8 mouse cellular contexts compared by ENCODE assay signal in the genomic region with DNA sequence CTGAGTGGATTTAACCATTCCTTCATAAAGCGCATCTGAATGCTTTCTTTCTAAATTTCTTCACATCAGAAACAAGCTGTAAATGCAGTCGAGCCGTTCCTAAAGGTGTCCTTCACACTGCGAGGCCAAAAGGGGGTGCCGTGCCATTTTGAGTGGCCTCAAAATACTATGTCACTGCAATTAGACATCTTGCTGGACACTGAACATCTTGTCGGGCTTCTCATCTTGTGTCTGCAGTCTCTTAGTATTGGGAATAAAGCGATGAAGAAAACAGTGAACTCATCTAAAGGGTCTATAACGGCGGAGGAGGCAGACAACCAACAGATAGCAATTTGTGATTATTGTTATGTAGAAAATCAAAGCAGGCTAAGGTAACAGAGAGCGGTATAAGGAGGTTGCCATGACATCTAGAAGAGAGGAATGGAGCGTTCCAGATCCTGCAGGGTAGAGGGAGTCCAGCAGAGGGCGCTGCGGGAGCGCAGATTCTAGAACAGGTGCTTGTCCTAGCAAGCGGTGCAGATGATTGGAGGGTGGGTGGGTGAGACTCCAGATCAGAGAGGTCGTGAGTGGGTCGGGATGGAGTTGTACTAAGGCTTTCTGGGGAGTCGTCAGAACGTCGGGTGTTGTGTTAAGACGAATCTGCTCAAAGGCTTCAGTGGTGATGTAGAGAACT. TPM values are rescaled to one million over a fixed set of nuclear protein-coding genes. Genes with fewer than 3 reads are reported as not detected.
DNase-seq lines count a peak whose midpoint lies in the region; ATAC-seq and TF ChIP-seq lines count a peak whose summit lies in the region.

No protein-coding gene starts in this region.

- TF ChIP-seq POLR2A in bone marrow macrophage, adult 2 months (IDR thresholded peaks at IDR 0.05; ENCODE audit: borderline replicate concordance, low read depth, low read length): no peak

- no peak overlapping the region for H3K27ac ChIP-seq in bone marrow macrophage, adult 2 months (ENCODE audit: insufficient read depth, low read depth, low read length)
- no peak overlapping the region for H3K27ac ChIP-seq in forebrain, embryonic 10.5 days
- H3K27ac ChIP-seq in layer of hippocampus, adult 2 months: peak overlapping the region; percentile 82
- no peak overlapping the region for H3K27ac ChIP-seq in lung, embryonic 14.5 days (ENCODE audit: low read depth)

- no peak overlapping the region for H3K4me2 ChIP-seq in lung, embryonic 14.5 days

- no peak overlapping the region for H3K4me3 ChIP-seq in bone marrow macrophage, adult 2 months (ENCODE audit: insufficient read depth, low read length)
- no peak overlapping the region for H3K4me3 ChIP-seq in forebrain, embryonic 10.5 days
- peak overlapping the region; percentile 38 for H3K4me3 ChIP-seq in layer of hippocampus, adult 2 months
- no peak overlapping the region for H3K4me3 ChIP-seq in lung, embryonic 14.5 days (ENCODE audit: low read depth, low read length)

- TF ChIP-seq CTCF in bone marrow macrophage, adult 2 months (IDR thresholded peaks at IDR 0.05; ENCODE audit: low read depth, low read length): peak; percentile 95
- peak; percentile 98 for TF ChIP-seq CTCF in layer of hippocampus, adult 2 months (conservative IDR thresholded peaks at IDR 0.05)
- TF ChIP-seq CTCF in lung, embryonic 14.5 days (IDR thresholded peaks at IDR 0.05; ENCODE audit: low read depth): peak; percentile 92

- no peaks in the 10 kb centered on the region for H3K4me1 ChIP-seq in bone marrow macrophage, adult 2 months (ENCODE audit: control insufficient read depth, insufficient read depth, low read length)
- no peaks in the 10 kb centered on the region for H3K4me1 ChIP-seq in forebrain, embryonic 10.5 days
- H3K4me1 ChIP-seq in lung, embryonic 14.5 days (ENCODE audit: insufficient read depth): no peaks in the 10 kb centered on the region

- H3K36me3 ChIP-seq in forebrain, embryonic 10.5 days (replicated peaks): 0 out of 2 replicates have a peak, but pooled peaks cover 2% of the 10 kb centered on the region
- H3K36me3 ChIP-seq in lung, embryonic 14.5 days (ENCODE audit: insufficient read depth): peaks cover 6% of the 10 kb centered on the region; the same call in 1 of the 2 replicates

- no peak overlapping the region for H3K9ac ChIP-seq in lung, embryonic 14.5 days

- H3K27me3 ChIP-seq in forebrain, embryonic 10.5 days (ENCODE audit: poor library complexity, severe bottlenecking): peaks cover 10% of the 10 kb centered on the region; the same call in 1 of the 2 replicates
- H3K27me3 ChIP-seq in lung, embryonic 14.5 days (ENCODE audit: insufficient read depth, low read length): no peaks in the 10 kb centered on the region

- peak; percentile 80 for DNase-seq in forebrain, embryonic 10.5 days (ENCODE audit: extremely low spot score, low spot score)
- peak; percentile 82 for DNase-seq in heart, postnatal 4 days
- DNase-seq in layer of hippocampus, adult 2 months (ENCODE audit: low spot score in 2 of 2): peak; percentile 84 to 92
- DNase-seq in lung, embryonic 14.5 days: peak; percentile 87
- DNase-seq in ovary, adult 18-20 months (ENCODE audit: low spot score): peak; percentile 25
- DNase-seq in thymus, postnatal 10 days (ENCODE audit: low spot score in 2 of 2): peak; percentile 46 to 80

- 23% methylated on average over 21 of the region's 21 CpGs for WGBS in forebrain, embryonic 10.5 days
- 17% methylated on average over 21 of the region's 21 CpGs for WGBS in lung, embryonic 14.5 days

- peak; percentile 87 for ATAC-seq in CD4-positive, CD25-positive, alpha-beta regulatory T cell, adult 4 months
- peak; percentile 43; the same call in 1 of the 2 replicates for ATAC-seq in lung, embryonic 14.5 days (ENCODE audit: insufficient read depth)

- H3K9me3 ChIP-seq in forebrain, embryonic 10.5 days: no peaks in the 10 kb centered on the region
- no peaks in the 10 kb centered on the region for H3K9me3 ChIP-seq in lung, embryonic 14.5 days (ENCODE audit: low read depth, low read length)

RNA-seq across cellular contexts. Expression of a gene that starts 15.6 kb away (rescaled TPM):
- not detected for polyA plus RNA-seq in CD4-positive, CD25-positive, alpha-beta regulatory T cell, adult 4 months (2017; shearing (Covaris generic))
- polyA plus RNA-seq in bone marrow macrophage, adult 2 months (2012; ENCODE audit: insufficient read depth, insufficient read length, missing spikeins): not detected in 2 replicates
- polyA plus RNA-seq in forebrain, embryonic 10.5 days (2016; fragmentation: Nextera tagmentation; extraction: Ambion mirVana): not detected in 2 replicates
- not detected for total RNA-seq in heart, postnatal 4 days (2021)
- total RNA-seq in layer of hippocampus, adult 2 months (2021): not detected
- not detected in 2 replicates for polyA plus RNA-seq in lung, embryonic 14.5 days (2014; fragmentation: Nextera tagmentation; extraction: Ambion mirVana)

RNA-seq across cellular contexts. Expression of a gene that starts 55.4 kb away (rescaled TPM):
- 1 to 10 TPM; 2.1 to 2.9 TPM for polyA plus RNA-seq in CD4-positive, CD25-positive, alpha-beta regulatory T cell, adult 4 months (2017; shearing (Covaris generic))
- 0.55 TPM in 2 replicates for polyA plus RNA-seq in bone marrow macrophage, adult 2 months (2012; ENCODE audit: insufficient read depth, insufficient read length, missing spikeins)
- polyA plus RNA-seq in forebrain, embryonic 10.5 days (2016; fragmentation: Nextera tagmentation; extraction: Ambion mirVana): 1.2 and 1.4 TPM in 2 replicates
- 10 to 100 TPM; 25.3 to 28.7 TPM for total RNA-seq in heart, postnatal 4 days (2021)
- total RNA-seq in layer of hippocampus, adult 2 months (2021): 10 to 100 TPM; 14.1 to 17.1 TPM
- 11.0 and 11.7 TPM in 2 replicates for polyA plus RNA-seq in lung, embryonic 14.5 days (2014; fragmentation: Nextera tagmentation; extraction: Ambion mirVana)

Comparison
In these comparisons a context has a peak if more than half of its experiments do, and no peak if none do; other contexts are left out.
1. DNase-seq: peak in every context shown above with its lines; median percentile 88 in layer of hippocampus, adult 2 months; 87 in lung, embryonic 14.5 days; 82 in heart, postnatal 4 days; 80 in forebrain, embryonic 10.5 days; 63 in thymus, postnatal 10 days; 25 in ovary, adult 18-20 months.